Mouse (Mus musculus) layer of hippocampus, postnatal 25 days (tissue): ENCODE data around the gene Mark3. TPM values are rescaled to one million over a fixed set of nuclear protein-coding genes. Genes with fewer than 3 reads are reported as not detected.
A peak's percentile ranks its signal among the peaks of the same experiment; 100 is the strongest.

Experiments used
- DNase-seq, 2 experiments: peaks; one replicate each; pipeline ENCODE4 v3.0.0; 2022; ENCODE audit warnings: mixed read lengths in 2 of 2, low spot score in 1 of 2; ENCODE audit errors: extremely low spot score in 1 of 2
- total RNA-seq, 2 experiments: library from RNA; stranded (reverse); gene quantifications; 2 replicates each; pipeline ENCODE4 v1.2.3; 2021

The Mark3 gene
- total RNA-seq, 2 experiments from 2014 or later, result 103 to 116 TPM

- peak; percentile 73 to 76 for DNase-seq
Measured at GRCm38 (mm10) chr12:111671431-111671902, 97.1 kb downstream of the Mark3 start.

- DNase-seq, result peak; percentile 83 to 86
Measured at GRCm38 (mm10) chr12:111672176-111672575, 97.9 kb downstream of the Mark3 start, which contains the start of gene Ckb. Gene Ckb (minus strand): TSS chr12:111672338.

- no peak for DNase-seq
Measured at GRCm38 (mm10) chr12:111672581-111672980, 98.3 kb downstream of the Mark3 start.

GRCm38 (mm10) chr12:111674850-111675486 lies 100.6 kb downstream of the Mark3 start:
- DNase-seq, result no peak

GRCm38 (mm10) chr12:111675797-111676580 lies 101.7 kb downstream of the Mark3 start:
- no peak for DNase-seq

GRCm38 (mm10) chr12:111677421-111677820 lies 103.1 kb downstream of the Mark3 start:
- no peak for DNase-seq

GRCm38 (mm10) chr12:111677882-111678669 lies 103.8 kb downstream of the Mark3 start, which contains the start of gene Trmt61a:
Gene Trmt61a (plus strand): TSS chr12:111678105.
- DNase-seq, result peak; percentile 79 to 86

- DNase-seq, result no peak
Measured at GRCm38 (mm10) chr12:111678670-111678933, 104.3 kb downstream of the Mark3 start.

GRCm38 (mm10) chr12:111678997-111679396 lies 104.7 kb downstream of the Mark3 start:
- DNase-seq, result no peak

GRCm38 (mm10) chr12:111680661-111681060 lies 106.3 kb downstream of the Mark3 start:
- DNase-seq, result no peak

- no peak for DNase-seq
Measured at GRCm38 (mm10) chr12:111681305-111681704, 107.0 kb downstream of the Mark3 start.

- no peak for DNase-seq
Measured at GRCm38 (mm10) chr12:111682003-111682402, 107.7 kb downstream of the Mark3 start.

- DNase-seq, result no peak
Measured at GRCm38 (mm10) chr12:111682806-111683205, 108.5 kb downstream of the Mark3 start.

GRCm38 (mm10) chr12:111686390-111686789 lies 112.1 kb downstream of the Mark3 start:
- DNase-seq, result no peak

GRCm38 (mm10) chr12:111687350-111688068 lies 113.2 kb downstream of the Mark3 start:
- peak in 1 of 2 experiments; percentile 58 for DNase-seq

GRCm38 (mm10) chr12:111688069-111688428 lies 113.7 kb downstream of the Mark3 start:
- DNase-seq, result no peak

GRCm38 (mm10) chr12:111689426-111689825 lies 115.1 kb downstream of the Mark3 start:
- DNase-seq, result no peak

GRCm38 (mm10) chr12:111691346-111691872 lies 117.1 kb downstream of the Mark3 start:
- no peak for DNase-seq

- no peak for DNase-seq
Measured at GRCm38 (mm10) chr12:111692899-111693298, 118.6 kb downstream of the Mark3 start.
